Mouse (Mus musculus): ENCODE data around the gene Dedd2.

The Dedd2 gene

GRCm38 (mm10) chr7:25246079-25246758, 25.8 kb upstream of the Dedd2 start:
- DNase-seq: no peak

GRCm38 (mm10) chr7:25244562-25245369, 24.4 kb upstream of the Dedd2 start:
- DNase-seq: no peak

- no peak for DNase-seq
Observed at GRCm38 (mm10) chr7:25243361-25243760, 22.9 kb upstream of the Dedd2 start.

GRCm38 (mm10) chr7:25241062-25241461, 20.6 kb upstream of the Dedd2 start:
- DNase-seq: no peak

GRCm38 (mm10) chr7:25240631-25241030, 20.2 kb upstream of the Dedd2 start:
- DNase-seq: no peak

GRCm38 (mm10) chr7:25238829-25239623, 18.6 kb upstream of the Dedd2 start:
- DNase-seq: peak; percentile 86

GRCm38 (mm10) chr7:25238015-25238706, 17.7 kb upstream of the Dedd2 start:
- peak; percentile 93 for DNase-seq

GRCm38 (mm10) chr7:25237249-25238014, 17.0 kb upstream of the Dedd2 start, which contains the start of gene Gsk3a:
TSS of gene Gsk3a (minus strand) at chr7:25237851.
- DNase-seq: peak; percentile 98

GRCm38 (mm10) chr7:25235526-25235925, 15.1 kb upstream of the Dedd2 start:
- DNase-seq: no peak

- peak; percentile 82 for DNase-seq
Observed at GRCm38 (mm10) chr7:25233061-25233460, 12.6 kb upstream of the Dedd2 start.

- DNase-seq: peak; percentile 42
Observed at GRCm38 (mm10) chr7:25232101-25232648, 11.8 kb upstream of the Dedd2 start.

GRCm38 (mm10) chr7:25230690-25231285, 10.4 kb upstream of the Dedd2 start:
- DNase-seq: peak; percentile 51

GRCm38 (mm10) chr7:25227523-25228300, 7.3 kb upstream of the Dedd2 start:
- no peak for DNase-seq

- no peak for DNase-seq
Observed at GRCm38 (mm10) chr7:25222275-25222967, 2.0 kb upstream of the Dedd2 start.

GRCm38 (mm10) chr7:25221102-25221883, 878 bp upstream of the Dedd2 start, which contains the start of gene Zfp526:
TSS of gene Zfp526 (plus strand) at chr7:25221425.
- peak; percentile 99 for DNase-seq

- DNase-seq: peak; percentile 97
Observed at GRCm38 (mm10) chr7:25219756-25220456, 509 bp downstream of the Dedd2 start.

- no peak for DNase-seq
Observed at GRCm38 (mm10) chr7:25219416-25219750, 1.0 kb downstream of the Dedd2 start.
